Mouse (Mus musculus) heart, embryonic 16.5 days (tissue): ENCODE measurements around the gene Dlg1. TPM values are rescaled to one million over a fixed set of nuclear protein-coding genes. Genes with fewer than 3 reads are reported as not detected.

ENCODE experiments used
- ATAC-seq: fragments of 200-750 bp; cut with Nextera tagmentation; replicated peaks from 2 replicates; pipeline ENCODE4 v1.8.0; 2017; ENCODE audit warnings: moderate number of reproducible peaks; ENCODE audit not compliant: insufficient read depth, low FRiP score; ENCODE audit errors: extremely low read depth
- H3K27ac ChIP-seq: fragments of 300-500 bp; sonication (generic); 2 replicates; pipeline ENCODE4 v1.5.1; 2014; ENCODE audit warnings: mild to moderate bottlenecking, low read length, control low read depth, moderate library complexity
- H3K27me3 ChIP-seq: fragments of 300-500 bp; sonication (generic); 2 replicates; pipeline ENCODE4 v1.6.1; 2014; ENCODE audit warnings: low read length, mixed read lengths; ENCODE audit not compliant: control insufficient read depth, insufficient read depth
- H3K36me3 ChIP-seq: fragments of 300-500 bp; sonication (generic); 2 replicates; pipeline ENCODE4 v1.6.1; 2014; ENCODE audit not compliant: control insufficient read depth, insufficient read depth
- H3K4me1 ChIP-seq: fragments of 300-500 bp; sonication (generic); 2 replicates; pipeline ENCODE4 v1.6.1; 2014; ENCODE audit warnings: low read length, mixed read lengths; ENCODE audit not compliant: control insufficient read depth, insufficient read depth
- H3K4me2 ChIP-seq: fragments of 300-500 bp; sonication (generic); 2 replicates; pipeline ENCODE4 v1.6.1; 2014; ENCODE audit warnings: low read depth, mild to moderate bottlenecking, control low read depth, low read length
- H3K4me3 ChIP-seq: fragments of 300-500 bp; sonication (generic); 2 replicates; pipeline ENCODE4 v1.5.1; 2014; ENCODE audit warnings: mild to moderate bottlenecking, control low read depth, low read length
- H3K9ac ChIP-seq: fragments of 300-500 bp; sonication (generic); 2 replicates; pipeline ENCODE4 v1.6.1; 2014; ENCODE audit warnings: low read length, control low read depth
- H3K9me3 ChIP-seq: fragments of 300-500 bp; sonication (generic); replicated peaks from 2 replicates; pipeline ENCODE4 v1.6.1; 2016; ENCODE audit warnings: low read length; ENCODE audit not compliant: control insufficient read depth
- WGBS: fragments of 180-500 bp; shearing (Covaris S2); extraction: QIAGEN DNeasy Blood & Tissue Kit; methylation state at CpG from one replicate; pipeline ENCODE4 v1.1.7; 2014; 5-methylcytosine and 5-hydroxymethylcytosine counted together
- polyA plus RNA-seq: library from polyadenylated mRNA; unstranded; fragments of >200 nt; fragmentation: Nextera tagmentation; extraction: Ambion mirVana; gene quantifications from 2 replicates; pipeline ENCODE4 v1.2.1, GENCODE M21; 2015

Dlg1 gene
- polyA plus RNA-seq, 1 experiment from 2014 or later, result 14.2 TPM

- H3K27me3 ChIP-seq, result no peaks in the 10 kb centered on the region
- no peak overlapping the region for H3K4me2 ChIP-seq
- H3K9me3 ChIP-seq, result no peaks in the 10 kb centered on the region
- no peak for ATAC-seq
- no peak overlapping the region for H3K9ac ChIP-seq
- no peaks in the 10 kb centered on the region for H3K4me1 ChIP-seq
- WGBS, result 78% methylated on average over 10 of the region's 10 CpGs
- H3K36me3 ChIP-seq, result no peaks in the 10 kb centered on the region
- no peak overlapping the region; the same call in 1 of the 2 replicates for H3K27ac ChIP-seq
- no peak overlapping the region for H3K4me3 ChIP-seq
Observed at GRCm38 (mm10) chr16:31832630-31833422, 169.6 kb downstream of the Dlg1 start.

DNA sequence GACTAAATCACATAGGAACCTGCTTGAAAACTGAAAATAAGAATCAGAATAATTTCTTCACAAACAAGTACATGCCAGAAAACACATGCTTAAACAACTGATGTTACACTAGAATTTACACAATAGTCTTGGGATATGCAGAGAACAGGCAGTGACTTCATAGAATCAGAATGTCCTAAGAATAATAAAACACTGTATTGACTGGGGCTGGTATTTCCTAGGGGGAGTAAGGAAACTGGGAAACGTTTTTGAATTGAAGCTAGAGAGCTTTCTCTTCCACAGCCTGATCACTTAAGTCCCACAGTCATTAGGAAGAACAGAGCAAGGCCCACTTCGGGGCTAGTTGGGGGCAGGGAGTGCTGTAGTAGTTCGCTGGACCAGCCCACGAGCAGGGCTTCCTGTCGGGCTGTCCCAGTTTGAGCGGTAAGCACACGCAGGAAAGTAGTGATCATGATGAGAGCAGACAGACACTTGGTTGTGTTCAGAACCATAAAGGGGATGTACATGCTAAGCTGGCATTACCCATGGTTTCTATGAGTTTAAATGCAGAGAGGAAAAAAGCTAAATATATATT lies 170.9 kb downstream of the Dlg1 start:
- peak; percentile 63 for ATAC-seq
- no peak overlapping the region for H3K4me3 ChIP-seq
- H3K4me2 ChIP-seq, result 0 out of 2 replicates have a peak overlapping the region, but pooled peaks have one; percentile 18
- H3K4me1 ChIP-seq, result no peaks in the 10 kb centered on the region
- H3K9ac ChIP-seq, result no peak overlapping the region
- no peaks in the 10 kb centered on the region for H3K27me3 ChIP-seq
- peak overlapping the region; percentile 82 for H3K27ac ChIP-seq
- no peaks in the 10 kb centered on the region for H3K9me3 ChIP-seq
- H3K36me3 ChIP-seq, result peaks cover 2% of the 10 kb centered on the region; the same call in 1 of the 2 replicates
- 49% methylated on average over 7 of the region's 7 CpGs for WGBS

- WGBS, result 77% methylated on average over 2 of the region's 2 CpGs
- H3K4me1 ChIP-seq, result no peaks in the 10 kb centered on the region
- H3K27ac ChIP-seq, result no peak overlapping the region
- peaks cover 2% of the 10 kb centered on the region; the same call in 1 of the 2 replicates for H3K36me3 ChIP-seq
- no peak for ATAC-seq
- H3K4me2 ChIP-seq, result no peak overlapping the region
- no peak overlapping the region for H3K4me3 ChIP-seq
- no peaks in the 10 kb centered on the region for H3K27me3 ChIP-seq
- no peak overlapping the region for H3K9ac ChIP-seq
- no peaks in the 10 kb centered on the region for H3K9me3 ChIP-seq
Observed at GRCm38 (mm10) chr16:31834662-31835318, 171.5 kb downstream of the Dlg1 start.

DNA sequence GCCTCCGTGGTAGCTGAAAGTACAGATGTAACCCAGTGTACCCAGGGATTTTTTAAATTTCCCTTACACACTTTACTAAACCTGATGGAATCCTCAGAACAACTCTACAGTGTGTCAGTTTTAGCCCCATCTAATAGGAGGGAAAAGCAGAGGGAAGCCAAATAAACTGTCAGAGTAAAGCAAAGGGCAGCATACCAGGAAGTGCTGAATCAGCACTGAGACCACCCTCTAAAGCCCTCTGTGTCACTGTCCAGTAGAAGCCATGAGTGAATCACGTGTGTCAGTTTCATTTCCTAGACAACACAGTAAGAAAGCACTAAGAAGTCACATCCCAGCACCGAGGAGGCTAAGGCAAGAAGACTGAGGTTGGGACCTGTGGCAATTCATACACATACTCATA lies 174.1 kb downstream of the Dlg1 start:
- H3K27ac ChIP-seq, result no peak overlapping the region
- ATAC-seq, result no peak
- no peak overlapping the region for H3K9ac ChIP-seq
- no peak overlapping the region for H3K4me2 ChIP-seq
- H3K4me3 ChIP-seq, result no peak overlapping the region
- H3K27me3 ChIP-seq, result no peaks in the 10 kb centered on the region
- no peaks in the 10 kb centered on the region for H3K4me1 ChIP-seq
- no peaks in the 10 kb centered on the region for H3K9me3 ChIP-seq
- WGBS, result 90% methylated on average over 3 of the region's 3 CpGs
- H3K36me3 ChIP-seq, result peaks cover 2% of the 10 kb centered on the region; the same call in 1 of the 2 replicates

DNA sequence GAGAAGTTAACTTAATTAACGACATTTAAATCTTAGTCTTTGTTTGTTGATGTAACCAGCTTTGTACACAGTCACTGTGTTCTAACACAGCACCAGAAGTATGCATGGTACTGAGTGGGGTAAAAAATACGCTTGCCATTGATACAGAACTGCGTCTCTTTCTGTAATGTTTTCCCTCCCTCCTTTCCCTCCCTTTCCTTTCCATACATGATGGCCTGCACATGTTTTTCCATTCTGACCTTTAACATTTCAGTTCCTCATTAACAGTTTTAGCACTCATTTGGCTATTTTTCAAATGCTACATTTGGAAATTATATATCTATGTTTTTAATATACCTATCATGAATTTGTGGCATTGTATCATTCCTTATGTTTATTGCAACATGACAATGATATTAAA lies 181.0 kb downstream of the Dlg1 start:
- H3K9ac ChIP-seq, result no peak overlapping the region

GRCm38 (mm10) chr16:31846763-31847162 lies 183.5 kb downstream of the Dlg1 start:
- no peak overlapping the region for H3K4me2 ChIP-seq
- H3K27me3 ChIP-seq, result no peaks in the 10 kb centered on the region
- H3K4me1 ChIP-seq, result no peaks in the 10 kb centered on the region
- H3K9ac ChIP-seq, result no peak overlapping the region
- H3K4me3 ChIP-seq, result no peak overlapping the region
- ATAC-seq, result no peak
- 90% methylated on average over 10 of the region's 10 CpGs for WGBS
- no peaks in the 10 kb centered on the region for H3K9me3 ChIP-seq
- no peak overlapping the region for H3K27ac ChIP-seq
- peaks cover 5% of the 10 kb centered on the region; the same call in 1 of the 2 replicates for H3K36me3 ChIP-seq

More for the DNA sequence above, 181.0 kb downstream of the Dlg1 start:
- no peak for ATAC-seq
- H3K4me2 ChIP-seq, result no peak overlapping the region
- H3K27ac ChIP-seq, result no peak overlapping the region
- 0 out of 2 replicates have a peak, but pooled peaks cover 2% of the 10 kb centered on the region for H3K36me3 ChIP-seq
- no peaks in the 10 kb centered on the region for H3K4me1 ChIP-seq
- H3K9me3 ChIP-seq, result no peaks in the 10 kb centered on the region
- no peak overlapping the region for H3K4me3 ChIP-seq
- WGBS, result 89% methylated on average over 3 of the region's 3 CpGs
- no peaks in the 10 kb centered on the region for H3K27me3 ChIP-seq

DNA sequence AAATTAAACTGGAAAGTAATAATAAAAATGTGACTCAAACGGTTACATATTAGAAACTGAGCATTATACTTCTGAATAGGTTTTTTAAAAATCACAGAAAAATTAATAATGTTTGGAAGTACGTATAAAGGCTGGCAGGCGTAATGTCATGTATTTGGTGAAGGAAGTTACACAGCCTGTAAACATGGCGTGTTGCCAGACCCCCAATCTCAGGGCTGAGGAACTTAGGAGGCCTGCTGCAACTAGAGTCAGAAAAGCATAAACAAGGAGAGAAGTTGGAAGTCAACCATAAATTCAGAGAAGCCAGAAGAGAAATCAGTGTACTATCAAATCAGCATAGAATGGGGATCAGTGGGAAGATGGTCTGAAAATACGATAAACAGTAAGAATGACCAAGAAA lies 200.7 kb downstream of the Dlg1 start:
- Histone ChIP-seq H3K4me2 (no peak overlapping the region), H3K4me1 (0 out of 2 replicates have a peak, but pooled peaks cover 2% of the 10 kb centered on the region), H3K4me3 (no peak overlapping the region), H3K9ac (no peak overlapping the region), H3K36me3 (peaks cover 33% of the 10 kb centered on the region), H3K27ac (no peak overlapping the region), H3K27me3 (no peaks in the 10 kb centered on the region), H3K9me3 (peaks cover 6% of the 10 kb centered on the region; the same call in 1 of the 2 replicates)
- no peak for ATAC-seq
- 84% methylated on average over 5 of the region's 5 CpGs for WGBS

- peaks cover 6% of the 10 kb centered on the region; the same call in 1 of the 2 replicates for H3K9me3 ChIP-seq
- no peaks in the 10 kb centered on the region for H3K27me3 ChIP-seq
- no peak for ATAC-seq
- 0 out of 2 replicates have a peak, but pooled peaks cover 2% of the 10 kb centered on the region for H3K4me1 ChIP-seq
- H3K9ac ChIP-seq, result no peak overlapping the region
- H3K36me3 ChIP-seq, result peaks cover 30% of the 10 kb centered on the region
- no peak overlapping the region for H3K4me3 ChIP-seq
- H3K4me2 ChIP-seq, result no peak overlapping the region
- H3K27ac ChIP-seq, result no peak overlapping the region
- 85% methylated on average over 3 of the region's 3 CpGs for WGBS
Observed at GRCm38 (mm10) chr16:31865242-31865641, 202.0 kb downstream of the Dlg1 start.

DNA sequence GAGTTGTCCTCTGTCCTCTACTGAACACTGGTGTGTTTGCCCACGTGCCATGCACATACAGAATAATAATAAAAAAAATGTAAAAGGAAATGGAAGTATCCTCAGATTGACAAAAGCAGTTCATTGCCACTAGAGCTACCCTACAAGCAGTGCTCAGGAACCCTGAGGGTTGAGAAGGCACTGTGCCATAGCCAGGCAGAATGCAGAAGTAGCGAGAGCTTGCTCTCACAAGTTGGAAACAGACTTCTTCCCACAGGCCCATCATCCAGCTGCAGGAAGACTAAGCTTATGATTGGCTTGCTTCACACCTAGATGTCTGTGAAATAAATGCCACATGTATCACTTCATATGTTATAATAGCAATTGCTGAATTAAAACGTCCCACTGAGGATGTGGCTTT lies 203.7 kb downstream of the Dlg1 start:
- Histone ChIP-seq H3K9me3 (no peaks in the 10 kb centered on the region), H3K36me3 (peaks cover 25% of the 10 kb centered on the region)
- 87% methylated on average over 3 of the region's 3 CpGs for WGBS

More for the DNA sequence above, 203.7 kb downstream of the Dlg1 start:
- ATAC-seq, result no peak
- H3K27me3 ChIP-seq, result no peaks in the 10 kb centered on the region
- H3K4me3 ChIP-seq, result no peak overlapping the region
- 0 out of 2 replicates have a peak, but pooled peaks cover 2% of the 10 kb centered on the region for H3K4me1 ChIP-seq
- H3K4me2 ChIP-seq, result no peak overlapping the region
- no peak overlapping the region for H3K9ac ChIP-seq
- H3K27ac ChIP-seq, result no peak overlapping the region
